Mouse (Mus musculus): ENCODE measurements at regions not wholly inside any gene's neighbourhood (a gene's known extent, or its start where the extent isn't known, plus 50 kb on each side); places are given as distances from the start of the nearest gene placed in this dataset.

- no peak for DNase-seq (ENCODE audit: low spot score in 2 of 2)
Measured at GRCm38 (mm10) chr4:106103750-106104635, 212.0 kb upstream of the Usp24 start.

- no peak for DNase-seq (ENCODE audit: low spot score in 2 of 2)
Measured at GRCm38 (mm10) chr4:106112981-106113380, 203.0 kb upstream of the Usp24 start.

- no peak for DNase-seq (ENCODE audit: low spot score in 2 of 2)
Measured at GRCm38 (mm10) chr4:106113747-106114146, 202.3 kb upstream of the Usp24 start.

GRCm38 (mm10) chr4:106116611-106117010 is 199.4 kb upstream of the Usp24 start:
- no peak for DNase-seq (ENCODE audit: low spot score in 2 of 2)

- DNase-seq (ENCODE audit: low spot score in 2 of 2): no peak
Measured at GRCm38 (mm10) chr4:106121306-106121705, 194.7 kb upstream of the Usp24 start.

GRCm38 (mm10) chr4:106123038-106123654 is 192.9 kb upstream of the Usp24 start:
- peak; percentile 61 to 78 for DNase-seq (ENCODE audit: low spot score in 2 of 2)

- no peak for DNase-seq (ENCODE audit: low spot score in 2 of 2)
Measured at GRCm38 (mm10) chr4:106127199-106127598, 188.8 kb upstream of the Usp24 start.

GRCm38 (mm10) chr4:106127641-106128040 is 188.4 kb upstream of the Usp24 start:
- DNase-seq (ENCODE audit: low spot score in 2 of 2): no peak

- no peak for DNase-seq (ENCODE audit: low spot score in 2 of 2)
Measured at GRCm38 (mm10) chr4:106129327-106129726, 186.7 kb upstream of the Usp24 start.

- no peak for DNase-seq (ENCODE audit: low spot score in 2 of 2)
Measured at GRCm38 (mm10) chr4:106129803-106130202, 186.2 kb upstream of the Usp24 start.

- DNase-seq (ENCODE audit: low spot score in 2 of 2): no peak
Measured at GRCm38 (mm10) chr4:106133746-106134730, 182.0 kb upstream of the Usp24 start.

- DNase-seq (ENCODE audit: low spot score in 2 of 2): no peak
Measured at GRCm38 (mm10) chr4:106142741-106143140, 173.3 kb upstream of the Usp24 start.

- peak in 1 of 2 experiments; percentile 49 for DNase-seq (ENCODE audit: low spot score in 2 of 2)
Measured at GRCm38 (mm10) chr4:106144351-106145116, 171.5 kb upstream of the Usp24 start.

GRCm38 (mm10) chr4:106146919-106147460 is 169.0 kb upstream of the Usp24 start:
- no peak for DNase-seq (ENCODE audit: low spot score in 2 of 2)

GRCm38 (mm10) chr4:106148866-106149265 is 167.1 kb upstream of the Usp24 start:
- DNase-seq (ENCODE audit: low spot score in 2 of 2): no peak

GRCm38 (mm10) chr4:106149471-106150048 is 166.5 kb upstream of the Usp24 start:
- no peak for DNase-seq (ENCODE audit: low spot score in 2 of 2)

GRCm38 (mm10) chr4:106150775-106151174 is 165.2 kb upstream of the Usp24 start:
- DNase-seq (ENCODE audit: low spot score in 2 of 2): no peak

- DNase-seq (ENCODE audit: low spot score in 2 of 2): no peak
Measured at GRCm38 (mm10) chr4:106157451-106158179, 158.4 kb upstream of the Usp24 start.

GRCm38 (mm10) chr4:106161592-106161991 is 154.4 kb upstream of the Usp24 start:
- DNase-seq (ENCODE audit: low spot score in 2 of 2): no peak

GRCm38 (mm10) chr4:106162551-106162950 is 153.5 kb upstream of the Usp24 start:
- peak in 1 of 2 experiments; percentile 45 for DNase-seq (ENCODE audit: low spot score in 2 of 2)
